Mouse (Mus musculus) MEL (cell line): ENCODE measurements around the gene Cfap299. TPM values are rescaled to one million over a fixed set of nuclear protein-coding genes. Genes with fewer than 3 reads are reported as not detected.
A peak's percentile ranks its signal among the peaks of the same experiment; 100 is the strongest.

ENCODE experiments used
- DNase-seq: peaks from one replicate; pipeline ENCODE4 v3.0.0; 2011; ENCODE audit warnings: low read depth, low spot score
- H3K27ac ChIP-seq: 2 replicates; pipeline ENCODE4 v1.5.1; 2012; ENCODE audit warnings: low read depth, mild to moderate bottlenecking, control low read depth, low read length, moderate library complexity; ENCODE audit not compliant: control insufficient read depth
- H3K27me3 ChIP-seq, 2 experiments: fragments of 150-350 bp in 1 of 2; sonication (generic) in 1 of 2; 2 replicates each; pipeline ENCODE4 v1.6.1; 2012; ENCODE audit warnings: low read length in 2 of 2, mild to moderate bottlenecking in 2 of 2, improper control_type of control experiment in 1 of 2, moderate library complexity in 1 of 2; ENCODE audit not compliant: insufficient read depth in 2 of 2, control insufficient read depth in 1 of 2
- H3K36me3 ChIP-seq, 2 experiments: 2 replicates each; pipeline ENCODE4 v1.6.1; 2012 to 2014; ENCODE audit warnings: low read length in 2 of 2, improper control_type of control experiment in 1 of 2, inconsistent platforms in 1 of 2, mild to moderate bottlenecking in 1 of 2; ENCODE audit not compliant: insufficient read depth in 2 of 2, control insufficient read depth in 1 of 2
- H3K4me1 ChIP-seq, 2 experiments: fragments of 150-350 bp in 1 of 2; sonication (generic) in 1 of 2; 2 replicates each; pipeline ENCODE4 v1.6.1; 2012; ENCODE audit warnings: low read length in 2 of 2, improper control_type of control experiment in 1 of 2, mild to moderate bottlenecking in 1 of 2; ENCODE audit not compliant: insufficient read depth in 2 of 2, control insufficient read depth in 1 of 2
- H3K4me3 ChIP-seq, 2 experiments: fragments of 150-350 bp in 1 of 2; sonication (generic) in 1 of 2; 2 replicates each; pipeline ENCODE4 v1.5.1; 2012; ENCODE audit warnings: low read depth in 2 of 2, low read length in 2 of 2, mild to moderate bottlenecking in 2 of 2, moderate library complexity in 2 of 2, control low read depth in 1 of 2, improper control_type of control experiment in 1 of 2; ENCODE audit not compliant: control insufficient read depth in 1 of 2, insufficient read depth in 1 of 2
- H3K79me2 ChIP-seq: 2 replicates; pipeline ENCODE4 v1.6.1; 2012; ENCODE audit warnings: mild to moderate bottlenecking, low read length, moderate library complexity; ENCODE audit not compliant: control insufficient read depth, poor library complexity, insufficient read depth
- H3K9ac ChIP-seq: 2 replicates; pipeline ENCODE4 v1.6.1; 2012; ENCODE audit warnings: low read depth, mild to moderate bottlenecking, control low read depth, low read length, moderate library complexity; ENCODE audit not compliant: control insufficient read depth, poor library complexity, severe bottlenecking
- H3K9me3 ChIP-seq: fragments of 150-350 bp; sonication (generic); replicated peaks from 2 replicates; pipeline ENCODE4 v1.6.1; 2012; ENCODE audit warnings: mild to moderate bottlenecking, low read length, improper control_type of control experiment, moderate library complexity; ENCODE audit not compliant: insufficient read depth
- CTCF ChIP-seq, 3 experiments: IDR thresholded peaks in 2 of 3; conservative IDR thresholded peaks in 1 of 3; 2 replicates each; pipeline ENCODE4 v1.5.1; 2011 to 2012; ENCODE audit warnings: low read length in 3 of 3, low read depth in 2 of 3, mild to moderate bottlenecking in 2 of 3, improper control_type of control experiment in 1 of 3, inconsistent platforms in 1 of 3, mixed read lengths in 1 of 3, moderate library complexity in 1 of 3; ENCODE audit not compliant: control insufficient read depth in 1 of 3, insufficient read depth in 1 of 3, poor library complexity in 1 of 3, severe bottlenecking in 1 of 3
- ELF1 ChIP-seq: IDR thresholded peaks from 2 replicates; pipeline ENCODE4 v1.6.1; 2014; ENCODE audit warnings: low read depth, mild to moderate bottlenecking, inconsistent platforms, low read length, improper control_type of control experiment, moderate library complexity
- ETS1 ChIP-seq: IDR thresholded peaks from 2 replicates; pipeline ENCODE4 v1.6.1; 2012; ENCODE audit warnings: low read depth, mild to moderate bottlenecking, inconsistent platforms, low read length, improper control_type of control experiment, moderate library complexity
- GATA1 ChIP-seq: IDR thresholded peaks from 2 replicates; pipeline ENCODE4 v1.6.1; 2011; ENCODE audit warnings: low read depth, low read length, improper control_type of control experiment
- MAFK ChIP-seq: IDR thresholded peaks from 2 replicates; pipeline ENCODE4 v1.6.1; 2011; ENCODE audit warnings: low read depth, mild to moderate bottlenecking, low read length, improper control_type of control experiment, borderline replicate concordance
- MAX ChIP-seq: IDR thresholded peaks from 2 replicates; pipeline ENCODE4 v1.6.1; 2011; ENCODE audit warnings: low read length, improper control_type of control experiment
- MAZ ChIP-seq: IDR thresholded peaks from 2 replicates; pipeline ENCODE4 v1.6.1; 2012; ENCODE audit warnings: low read depth, mild to moderate bottlenecking, inconsistent platforms, low read length, improper control_type of control experiment
- MXI1 ChIP-seq: IDR thresholded peaks from 2 replicates; pipeline ENCODE4 v1.6.1; 2011; ENCODE audit warnings: mild to moderate bottlenecking, low read depth, low read length, improper control_type of control experiment
- MYC ChIP-seq: IDR thresholded peaks from 2 replicates; pipeline ENCODE4 v1.6.1; 2011; ENCODE audit warnings: low read depth, mild to moderate bottlenecking, low read length, improper control_type of control experiment, moderate library complexity
- NELFE ChIP-seq: IDR thresholded peaks from 2 replicates; pipeline ENCODE4 v1.6.1; 2011; ENCODE audit warnings: low read depth, low read length, improper control_type of control experiment
- POLR2A ChIP-seq, 2 experiments: IDR thresholded peaks; 2 replicates each; pipeline ENCODE4 v1.6.1; 2011 to 2012; ENCODE audit warnings: low read length in 2 of 2, mild to moderate bottlenecking in 2 of 2, control low read depth in 1 of 2, improper control_type of control experiment in 1 of 2, low read depth in 1 of 2, moderate library complexity in 1 of 2; ENCODE audit not compliant: control insufficient read depth in 1 of 2, insufficient read depth in 1 of 2, poor library complexity in 1 of 2
- SMC3 ChIP-seq: IDR thresholded peaks from 2 replicates; pipeline ENCODE4 v1.6.1; 2011; ENCODE audit warnings: low read depth, low read length, improper control_type of control experiment
- TCF12 ChIP-seq: IDR thresholded peaks from 2 replicates; pipeline ENCODE4 v1.6.1; 2014; ENCODE audit warnings: low read depth, mild to moderate bottlenecking, inconsistent platforms, low read length, improper control_type of control experiment, moderate library complexity
- ZC3H11A ChIP-seq: IDR thresholded peaks from 2 replicates; pipeline ENCODE4 v1.6.1; 2012; ENCODE audit warnings: low read depth, mild to moderate bottlenecking, inconsistent platforms, low read length, improper control_type of control experiment
- ZNF384 ChIP-seq: IDR thresholded peaks from 2 replicates; pipeline ENCODE4 v1.6.1; 2012; ENCODE audit warnings: low read depth, mild to moderate bottlenecking, inconsistent platforms, low read length, improper control_type of control experiment
- polyA plus RNA-seq, 2 experiments: library from polyadenylated mRNA; stranded (reverse) in 1 of 2; unstranded in 1 of 2; fragments of >175 nt in 1 of 2; fragments of >200 nt in 1 of 2; gene quantifications; 2 replicates each; pipeline versions ENCODE4 v1.2.1 to v1.2.4; 2012; ENCODE audit warnings: low replicate concordance in 2 of 2, low read depth in 1 of 2; ENCODE audit not compliant: insufficient read length in 2 of 2, insufficient read depth in 1 of 2, missing spikeins in 1 of 2
- total RNA-seq: library from RNA; depleted of rRNA; stranded (reverse); fragments of 300-350 nt; gene quantifications from 2 replicates; pipeline ENCODE4 v1.2.3, GENCODE M21; 2012; rRNA removed

The Cfap299 gene
- total RNA-seq (not detected in 2 replicates), polyA plus RNA-seq (not detected)

DNA sequence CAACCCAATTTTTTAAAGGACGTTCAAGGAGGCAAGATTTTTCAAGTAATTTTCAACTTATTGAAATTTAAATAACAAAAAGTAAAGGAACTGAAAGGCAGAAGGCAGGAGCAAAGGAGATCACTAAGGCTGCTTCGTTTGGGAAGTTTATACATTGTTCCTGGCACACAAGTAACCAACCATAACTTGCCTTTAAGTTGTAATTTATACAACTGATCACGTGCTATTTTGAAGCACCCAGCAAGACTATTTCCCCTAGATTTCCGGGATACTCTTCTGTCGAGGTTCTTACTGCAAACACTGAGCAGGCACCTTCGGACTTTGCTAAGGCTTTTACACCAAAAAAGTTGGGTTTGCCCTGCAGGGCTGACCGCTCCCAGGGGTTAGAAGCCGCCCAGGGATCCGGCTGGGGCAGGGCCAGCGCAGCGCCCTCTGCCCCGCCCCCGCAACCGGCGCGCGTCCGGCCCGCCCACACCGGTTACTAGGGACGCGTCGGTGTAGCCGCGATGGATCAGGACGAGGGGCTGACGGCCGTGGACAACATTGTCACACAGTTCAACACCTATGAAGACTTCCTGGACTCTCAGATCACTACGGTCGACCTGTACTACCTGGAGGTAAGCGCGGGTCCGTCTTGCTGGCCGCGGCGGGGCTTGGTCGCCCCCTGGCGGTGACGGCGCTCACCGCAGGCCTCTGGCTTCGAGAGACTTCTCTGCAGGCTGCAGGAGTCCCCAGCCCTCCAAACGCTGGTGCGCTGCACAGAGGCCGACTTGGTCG, at the start of gene Cfap299:
Cfap299 (plus strand) TSS at position 457 of the 777 bp plus-strand sequence.
- Histone ChIP-seq H3K4me1 (no peaks in the 10 kb centered on the region), H3K79me2 (no peaks in the 10 kb centered on the region), H3K9me3 (no peaks in the 10 kb centered on the region), H3K27me3 (no peaks in the 10 kb centered on the region), H3K9ac (no peak within 1 kb of the TSS), H3K27ac (no peak within 1 kb of the TSS), H3K36me3 (no peaks in the 10 kb centered on the region), H3K4me3 (no peak within 1 kb of the TSS)
- TF ChIP-seq SMC3 (no peak), NELFE (no peak), CTCF (IDR thresholded peaks at IDR 0.05 in 2 of 3, conservative IDR thresholded peaks at IDR 0.05 in 1 of 3; ENCODE audit: control insufficient read depth in 1 of 3, insufficient read depth in 1 of 3, low read depth in 2 of 3, low read length in 3 of 3, poor library complexity in 1 of 3, severe bottlenecking in 1 of 3) (0 out of 6 replicates have a peak, but pooled peaks of 1 of the 3 experiments have one; percentile 14)
- no peak for DNase-seq

GRCm38 (mm10) chr5:98281993-98282392, 47.1 kb upstream of the Cfap299 start:
- TF ChIP-seq MXI1 (no peak), MAFK (no peak), ZC3H11A (no peak), MAX (no peak), TCF12 (no peak), GATA1 (no peak), SMC3 (no peak), ZNF384 (no peak), MAZ (no peak), ELF1 (no peak), MYC (no peak), ETS1 (no peak), POLR2A (IDR thresholded peaks at IDR 0.05; ENCODE audit: control insufficient read depth in 1 of 2, insufficient read depth in 1 of 2, low read depth in 1 of 2, low read length in 2 of 2, poor library complexity in 1 of 2) (no peak)
- TF ChIP-seq, all 39 proteins: peak for 0
- Histone ChIP-seq H3K4me1 (no peaks in the 10 kb centered on the region), H3K9ac (no peak overlapping the region), H3K27me3 (no peaks in the 10 kb centered on the region), H3K36me3 (no peaks in the 10 kb centered on the region), H3K27ac (no peak overlapping the region), H3K4me3 (no peak overlapping the region), H3K79me2 (no peaks in the 10 kb centered on the region), H3K9me3 (no peaks in the 10 kb centered on the region)
- no peak for DNase-seq
